Mouse (Mus musculus): Measurements from ENCODE around the gene Fam163a. TPM values are rescaled to one million over a fixed set of nuclear protein-coding genes. Genes with fewer than 3 reads are reported as not detected.

The Fam163a gene
- polyA plus RNA-seq, 1 experiment from 2014 or later = 4.2 TPM

GRCm38 (mm10) chr1:156226903-156227302 is 22.1 kb upstream of the Fam163a start:
- WGBS = 60% methylated on average over 5 of the region's 5 CpGs
- Histone ChIP-seq H3K27ac (ENCODE audit: low read length) (no peak overlapping the region), H3K4me3 (replicated peaks; ENCODE audit: low read length) (no peak overlapping the region), H3K4me2 (ENCODE audit: low read depth, low read length) (no peak overlapping the region), H3K27me3 (ENCODE audit: control insufficient read depth, insufficient read depth, low read length) (no peaks in the 10 kb centered on the region), H3K9ac (ENCODE audit: low read length) (no peak overlapping the region), H3K36me3 (ENCODE audit: control insufficient read depth, insufficient read depth, low read length) (no peaks in the 10 kb centered on the region), H3K9me3 (replicated peaks; ENCODE audit: control insufficient read depth, low read length) (no peaks in the 10 kb centered on the region), H3K4me1 (ENCODE audit: control insufficient read depth, insufficient read depth, low read length) (peaks cover 8% of the 10 kb centered on the region)
- no peak for ATAC-seq (ENCODE audit: insufficient read depth, low FRiP score)

DNA sequence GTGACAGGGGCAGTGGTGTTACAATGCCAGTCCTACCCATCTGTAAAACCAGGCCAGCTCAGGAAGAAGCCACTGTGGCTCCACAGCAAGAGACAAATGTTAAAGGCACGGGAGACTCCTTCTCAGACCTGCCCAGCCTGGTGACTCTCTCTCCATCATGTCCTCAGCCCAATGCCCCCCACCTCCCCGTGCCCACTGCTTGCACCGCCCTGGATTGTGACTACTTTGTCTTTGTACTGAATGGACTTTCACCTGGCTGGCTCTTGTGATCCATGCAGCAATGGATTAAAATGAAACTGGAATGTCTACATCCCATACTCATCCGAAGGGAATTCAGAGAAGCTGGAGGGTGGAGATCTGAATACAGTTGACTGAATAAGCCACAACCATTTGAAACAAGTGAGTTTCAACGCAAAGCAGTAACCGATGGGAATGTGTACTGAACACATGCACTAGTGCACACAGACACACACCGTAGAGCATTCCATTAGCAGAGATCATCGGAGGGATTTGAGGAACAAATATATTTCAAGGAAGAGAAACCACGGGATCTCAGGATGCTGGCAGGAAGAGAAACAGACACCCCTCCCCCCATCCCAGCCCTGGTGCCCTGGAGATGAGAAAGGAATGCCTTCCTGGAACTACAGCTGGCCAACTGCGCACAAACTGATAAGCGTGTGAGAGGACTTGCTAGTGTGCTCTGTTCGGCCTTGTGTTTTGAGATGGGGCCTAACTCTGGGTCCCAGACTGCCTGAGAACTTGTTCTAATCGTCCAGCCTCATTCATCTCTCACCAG is 17.6 kb upstream of the Fam163a start:
- no peaks in the 10 kb centered on the region for H3K9me3 ChIP-seq (replicated peaks; ENCODE audit: control insufficient read depth, low read length)
- H3K27me3 ChIP-seq (ENCODE audit: control insufficient read depth, insufficient read depth, low read length) = no peaks in the 10 kb centered on the region
- 48% methylated on average over 13 of the region's 13 CpGs for WGBS
- no peak overlapping the region for H3K9ac ChIP-seq (ENCODE audit: low read length)
- H3K27ac ChIP-seq (ENCODE audit: low read length) = no peak overlapping the region
- no peak overlapping the region for H3K4me3 ChIP-seq (replicated peaks; ENCODE audit: low read length)
- ATAC-seq (ENCODE audit: insufficient read depth, low FRiP score) = peak; percentile 40; the same call in 1 of the 2 replicates
- no peaks in the 10 kb centered on the region; the same call in 1 of the 2 replicates for H3K4me1 ChIP-seq (ENCODE audit: control insufficient read depth, insufficient read depth, low read length)
- H3K36me3 ChIP-seq (ENCODE audit: control insufficient read depth, insufficient read depth, low read length) = no peaks in the 10 kb centered on the region
- no peak overlapping the region for H3K4me2 ChIP-seq (ENCODE audit: low read depth, low read length)

DNA sequence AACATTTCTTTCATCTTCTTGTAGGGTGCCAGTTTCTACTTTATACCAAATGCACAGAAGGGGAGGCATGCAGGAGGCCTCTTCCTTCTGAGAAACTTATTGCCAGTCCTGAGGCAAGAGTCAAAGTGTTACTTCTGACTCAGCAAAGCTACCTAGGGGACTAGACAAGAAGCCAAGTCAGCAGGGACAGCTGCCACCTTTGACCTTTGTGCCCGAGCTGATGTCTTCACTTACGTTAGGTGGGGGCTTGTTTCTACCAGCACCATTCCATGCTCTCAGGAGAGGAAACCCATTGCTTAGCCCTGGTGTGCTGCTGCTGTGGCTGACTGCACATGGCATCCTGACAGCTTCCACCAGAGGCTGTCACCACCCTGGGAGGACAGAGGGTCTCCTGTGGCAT is 16.5 kb upstream of the Fam163a start:
- Histone ChIP-seq H3K4me3 (replicated peaks; ENCODE audit: low read length) (no peak overlapping the region), H3K4me2 (ENCODE audit: low read depth, low read length) (no peak overlapping the region), H3K9ac (ENCODE audit: low read length) (no peak overlapping the region), H3K36me3 (ENCODE audit: control insufficient read depth, insufficient read depth, low read length) (no peaks in the 10 kb centered on the region), H3K9me3 (replicated peaks; ENCODE audit: control insufficient read depth, low read length) (no peaks in the 10 kb centered on the region), H3K4me1 (ENCODE audit: control insufficient read depth, insufficient read depth, low read length) (no peaks in the 10 kb centered on the region; the same call in 1 of the 2 replicates), H3K27me3 (ENCODE audit: control insufficient read depth, insufficient read depth, low read length) (no peaks in the 10 kb centered on the region), H3K27ac (ENCODE audit: low read length) (no peak overlapping the region)
- ATAC-seq (ENCODE audit: insufficient read depth, low FRiP score) = no peak
- WGBS = 66% methylated on average over 2 of the region's 2 CpGs

DNA sequence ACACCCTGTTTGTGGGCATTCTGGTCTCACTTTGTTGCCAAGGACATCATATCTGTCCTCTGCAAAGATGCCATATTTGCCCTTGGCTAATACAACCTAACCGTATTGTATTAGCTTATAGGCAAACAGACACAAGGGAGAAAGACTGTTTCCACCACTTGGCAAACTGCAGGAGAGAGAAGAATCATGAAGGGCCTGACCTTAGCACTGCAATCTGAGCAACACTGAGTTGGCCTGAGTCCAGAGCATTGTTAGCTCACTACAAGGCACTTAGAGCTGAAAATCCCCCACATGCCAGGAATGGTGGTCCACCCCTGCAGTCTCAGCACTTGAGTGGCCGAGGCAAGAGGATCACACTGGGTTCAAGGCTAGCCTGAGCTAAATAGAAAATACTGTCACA is 13.7 kb upstream of the Fam163a start:
- Histone ChIP-seq H3K36me3 (ENCODE audit: control insufficient read depth, insufficient read depth, low read length) (no peaks in the 10 kb centered on the region), H3K9ac (ENCODE audit: low read length) (no peak overlapping the region), H3K4me3 (replicated peaks; ENCODE audit: low read length) (no peak overlapping the region), H3K27ac (ENCODE audit: low read length) (no peak overlapping the region), H3K4me2 (ENCODE audit: low read depth, low read length) (no peak overlapping the region), H3K9me3 (replicated peaks; ENCODE audit: control insufficient read depth, low read length) (no peaks in the 10 kb centered on the region), H3K27me3 (ENCODE audit: control insufficient read depth, insufficient read depth, low read length) (no peaks in the 10 kb centered on the region), H3K4me1 (ENCODE audit: control insufficient read depth, insufficient read depth, low read length) (no peaks in the 10 kb centered on the region; the same call in 1 of the 2 replicates)
- no peak for ATAC-seq (ENCODE audit: insufficient read depth, low FRiP score)
- 66% methylated on average over 2 of the region's 2 CpGs for WGBS

DNA sequence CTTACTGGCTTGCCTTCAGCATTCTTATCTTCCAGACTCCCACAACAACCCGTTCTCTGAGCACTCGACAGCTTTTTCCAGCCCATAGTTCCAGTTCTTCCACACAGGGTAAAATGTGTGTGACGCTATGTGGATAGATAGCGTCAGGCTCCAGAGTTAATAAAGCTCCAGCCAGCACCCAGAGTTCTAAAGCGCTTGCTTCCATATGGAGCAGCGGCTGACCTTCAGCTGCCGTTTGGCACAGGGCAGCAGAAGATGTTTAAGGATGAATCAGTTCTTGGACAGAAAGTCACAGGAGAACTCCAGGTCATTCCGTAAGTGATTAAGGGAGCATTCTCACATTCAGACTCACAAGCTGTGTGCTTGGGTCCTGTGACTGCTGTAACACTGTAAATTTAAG is 13.1 kb upstream of the Fam163a start:
- ATAC-seq (ENCODE audit: insufficient read depth, low FRiP score) = no peak
- H3K4me2 ChIP-seq (ENCODE audit: low read depth, low read length) = no peak overlapping the region
- no peaks in the 10 kb centered on the region; the same call in 1 of the 2 replicates for H3K4me1 ChIP-seq (ENCODE audit: control insufficient read depth, insufficient read depth, low read length)
- H3K27me3 ChIP-seq (ENCODE audit: control insufficient read depth, insufficient read depth, low read length) = no peaks in the 10 kb centered on the region
- H3K4me3 ChIP-seq (replicated peaks; ENCODE audit: low read length) = no peak overlapping the region
- no peak overlapping the region for H3K27ac ChIP-seq (ENCODE audit: low read length)
- WGBS = 55% methylated on average over 8 of the region's 8 CpGs
- no peak overlapping the region for H3K9ac ChIP-seq (ENCODE audit: low read length)
- H3K9me3 ChIP-seq (replicated peaks; ENCODE audit: control insufficient read depth, low read length) = no peaks in the 10 kb centered on the region
- H3K36me3 ChIP-seq (ENCODE audit: control insufficient read depth, insufficient read depth, low read length) = no peaks in the 10 kb centered on the region

GRCm38 (mm10) chr1:156217393-156217792 is 12.6 kb upstream of the Fam163a start:
- Histone ChIP-seq H3K27ac (ENCODE audit: low read length) (no peak overlapping the region), H3K9me3 (replicated peaks; ENCODE audit: control insufficient read depth, low read length) (no peaks in the 10 kb centered on the region), H3K4me3 (replicated peaks; ENCODE audit: low read length) (no peak overlapping the region), H3K27me3 (ENCODE audit: control insufficient read depth, insufficient read depth, low read length) (no peaks in the 10 kb centered on the region), H3K4me2 (ENCODE audit: low read depth, low read length) (no peak overlapping the region), H3K36me3 (ENCODE audit: control insufficient read depth, insufficient read depth, low read length) (no peaks in the 10 kb centered on the region), H3K4me1 (ENCODE audit: control insufficient read depth, insufficient read depth, low read length) (no peaks in the 10 kb centered on the region; the same call in 1 of the 2 replicates), H3K9ac (ENCODE audit: low read length) (no peak overlapping the region)
- peak; percentile 86; the same call in 1 of the 2 replicates for ATAC-seq (ENCODE audit: insufficient read depth, low FRiP score)
- 30% methylated on average over 3 of the region's 3 CpGs for WGBS

GRCm38 (mm10) chr1:156216249-156216648 is 11.4 kb upstream of the Fam163a start:
- H3K4me1 ChIP-seq (ENCODE audit: control insufficient read depth, insufficient read depth, low read length) = no peaks in the 10 kb centered on the region; the same call in 1 of the 2 replicates
- no peak overlapping the region for H3K4me3 ChIP-seq (replicated peaks; ENCODE audit: low read length)
- H3K9ac ChIP-seq (ENCODE audit: low read length) = no peak overlapping the region
- no peak for ATAC-seq (ENCODE audit: insufficient read depth, low FRiP score)
- WGBS = 69% methylated on average over 4 of the region's 4 CpGs
- H3K27ac ChIP-seq (ENCODE audit: low read length) = no peak overlapping the region
- no peaks in the 10 kb centered on the region for H3K36me3 ChIP-seq (ENCODE audit: control insufficient read depth, insufficient read depth, low read length)
- no peaks in the 10 kb centered on the region for H3K9me3 ChIP-seq (replicated peaks; ENCODE audit: control insufficient read depth, low read length)
- H3K27me3 ChIP-seq (ENCODE audit: control insufficient read depth, insufficient read depth, low read length) = no peaks in the 10 kb centered on the region
- no peak overlapping the region for H3K4me2 ChIP-seq (ENCODE audit: low read depth, low read length)

DNA sequence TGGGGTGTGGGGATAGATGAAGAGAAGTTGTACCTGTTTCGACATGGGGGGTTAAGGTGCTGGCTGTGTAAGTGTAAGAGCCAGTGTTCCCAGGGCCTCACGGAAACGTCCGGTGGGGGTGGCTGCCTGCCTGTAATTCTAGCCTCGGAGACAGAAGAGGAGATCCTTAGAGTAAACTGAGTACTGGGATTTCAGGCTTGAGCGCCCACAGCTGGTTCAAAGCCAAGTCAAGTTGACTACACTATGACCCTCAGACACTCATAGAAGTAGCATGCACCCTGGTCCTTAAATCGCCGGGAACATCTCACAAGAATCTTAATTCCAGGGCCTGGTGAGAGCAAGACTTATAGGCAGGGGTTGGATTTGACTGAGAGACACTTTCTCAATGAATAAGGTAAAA is 9.8 kb upstream of the Fam163a start:
- WGBS = 67% methylated on average over 8 of the region's 8 CpGs
- H3K27me3 ChIP-seq (ENCODE audit: control insufficient read depth, insufficient read depth, low read length) = no peaks in the 10 kb centered on the region
- H3K9me3 ChIP-seq (replicated peaks; ENCODE audit: control insufficient read depth, low read length) = no peaks in the 10 kb centered on the region
- no peaks in the 10 kb centered on the region for H3K36me3 ChIP-seq (ENCODE audit: control insufficient read depth, insufficient read depth, low read length)
- no peak for ATAC-seq (ENCODE audit: insufficient read depth, low FRiP score)
- no peak overlapping the region for H3K4me2 ChIP-seq (ENCODE audit: low read depth, low read length)
- H3K27ac ChIP-seq (ENCODE audit: low read length) = no peak overlapping the region
- no peak overlapping the region for H3K4me3 ChIP-seq (replicated peaks; ENCODE audit: low read length)
- no peaks in the 10 kb centered on the region; the same call in 1 of the 2 replicates for H3K4me1 ChIP-seq (ENCODE audit: control insufficient read depth, insufficient read depth, low read length)
- H3K9ac ChIP-seq (ENCODE audit: low read length) = no peak overlapping the region

DNA sequence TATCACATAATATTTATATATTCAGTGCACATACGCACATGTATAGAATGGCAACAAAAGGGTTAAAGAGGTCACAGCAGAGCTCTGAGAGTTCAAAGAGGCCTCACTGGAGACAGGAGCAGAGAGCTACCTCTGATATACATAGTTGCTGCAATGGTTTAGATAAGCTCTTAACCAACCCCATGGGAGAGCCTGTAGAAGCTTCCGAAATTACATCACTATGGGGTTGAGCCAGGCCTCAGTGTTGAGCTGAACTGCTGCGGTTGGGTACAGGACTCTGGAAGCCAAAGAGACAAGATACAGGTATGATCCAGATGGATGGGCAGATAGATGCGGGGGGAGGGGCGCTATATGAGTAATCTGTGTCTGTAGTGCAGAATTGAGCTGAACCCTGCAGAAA is 8.1 kb upstream of the Fam163a start:
- ATAC-seq (ENCODE audit: insufficient read depth, low FRiP score) = peak; percentile 51; the same call in 1 of the 2 replicates
- H3K9me3 ChIP-seq (replicated peaks; ENCODE audit: control insufficient read depth, low read length) = no peaks in the 10 kb centered on the region
- H3K9ac ChIP-seq (ENCODE audit: low read length) = no peak overlapping the region
- WGBS = 79% methylated on average over 5 of the region's 5 CpGs
- no peaks in the 10 kb centered on the region; the same call in 1 of the 2 replicates for H3K4me1 ChIP-seq (ENCODE audit: control insufficient read depth, insufficient read depth, low read length)
- H3K27ac ChIP-seq (ENCODE audit: low read length) = no peak overlapping the region
- H3K4me2 ChIP-seq (ENCODE audit: low read depth, low read length) = no peak overlapping the region
- no peaks in the 10 kb centered on the region for H3K27me3 ChIP-seq (ENCODE audit: control insufficient read depth, insufficient read depth, low read length)
- no peak overlapping the region for H3K4me3 ChIP-seq (replicated peaks; ENCODE audit: low read length)
- no peaks in the 10 kb centered on the region for H3K36me3 ChIP-seq (ENCODE audit: control insufficient read depth, insufficient read depth, low read length)

All from stomach, embryonic 16.5 days (tissue).